Mouse (Mus musculus) urinary bladder, adult 18-20 months (tissue): ENCODE measurements around the gene Prom1.

ENCODE experiments used
- DNase-seq, 2 experiments: peaks; one replicate each; pipeline ENCODE4 v3.0.0; 2022; ENCODE audit warnings: low spot score in 2 of 2, mixed read lengths in 2 of 2

Prom1 gene

GRCm38 (mm10) chr5:44080276-44081054 is 21.4 kb downstream of the Prom1 start:
- DNase-seq, result no peak

GRCm38 (mm10) chr5:44075432-44075831 is 26.4 kb downstream of the Prom1 start:
- DNase-seq, result no peak

GRCm38 (mm10) chr5:44073634-44074033 is 28.2 kb downstream of the Prom1 start:
- no peak for DNase-seq

GRCm38 (mm10) chr5:44070529-44071133 is 31.2 kb downstream of the Prom1 start:
- DNase-seq, result no peak

- DNase-seq, result no peak
Measured at GRCm38 (mm10) chr5:44058258-44058657, 43.6 kb downstream of the Prom1 start.

- DNase-seq, result no peak
Measured at GRCm38 (mm10) chr5:44050213-44050612, 51.6 kb downstream of the Prom1 start.

- DNase-seq, result no peak
Measured at GRCm38 (mm10) chr5:44049395-44049976, 52.3 kb downstream of the Prom1 start.

GRCm38 (mm10) chr5:44048568-44049363 is 53.1 kb downstream of the Prom1 start:
- no peak for DNase-seq

- DNase-seq, result no peak
Measured at GRCm38 (mm10) chr5:44041725-44042124, 60.1 kb downstream of the Prom1 start.

GRCm38 (mm10) chr5:44041056-44041455 is 60.8 kb downstream of the Prom1 start:
- DNase-seq, result no peak

GRCm38 (mm10) chr5:43998295-43998989 is 103.4 kb downstream of the Prom1 start:
- no peak for DNase-seq

- no peak for DNase-seq
Measured at GRCm38 (mm10) chr5:43997626-43998025, 104.2 kb downstream of the Prom1 start.

GRCm38 (mm10) chr5:43996162-43996561 is 105.7 kb downstream of the Prom1 start:
- no peak for DNase-seq

- no peak for DNase-seq
Measured at GRCm38 (mm10) chr5:43994981-43995380, 106.9 kb downstream of the Prom1 start.

- DNase-seq, result peak; percentile 24 to 69
Measured at GRCm38 (mm10) chr5:43990316-43990715, 111.5 kb downstream of the Prom1 start.

- DNase-seq, result no peak
Measured at GRCm38 (mm10) chr5:43989017-43989416, 112.8 kb downstream of the Prom1 start.

- no peak for DNase-seq
Measured at GRCm38 (mm10) chr5:43986212-43986611, 115.6 kb downstream of the Prom1 start.

- no peak for DNase-seq
Measured at GRCm38 (mm10) chr5:43982896-43983295, 118.9 kb downstream of the Prom1 start.

- no peak for DNase-seq
Measured at GRCm38 (mm10) chr5:43981620-43982019, 120.2 kb downstream of the Prom1 start, which contains the start of gene Fgfbp1. Gene Fgfbp1 (minus strand): TSS chr5:43981779.

GRCm38 (mm10) chr5:43980397-43980796 is 121.4 kb downstream of the Prom1 start:
- no peak for DNase-seq

- DNase-seq, result no peak
Measured at GRCm38 (mm10) chr5:43976821-43977561, 124.8 kb downstream of the Prom1 start.
